Mouse (Mus musculus) cerebellum, adult 11-12 months (tissue): ENCODE measurements around the gene Gmds.

ENCODE experiments used
- DNase-seq: peaks from one replicate; pipeline ENCODE4 v3.0.0; 2022

Gene Gmds

DNA sequence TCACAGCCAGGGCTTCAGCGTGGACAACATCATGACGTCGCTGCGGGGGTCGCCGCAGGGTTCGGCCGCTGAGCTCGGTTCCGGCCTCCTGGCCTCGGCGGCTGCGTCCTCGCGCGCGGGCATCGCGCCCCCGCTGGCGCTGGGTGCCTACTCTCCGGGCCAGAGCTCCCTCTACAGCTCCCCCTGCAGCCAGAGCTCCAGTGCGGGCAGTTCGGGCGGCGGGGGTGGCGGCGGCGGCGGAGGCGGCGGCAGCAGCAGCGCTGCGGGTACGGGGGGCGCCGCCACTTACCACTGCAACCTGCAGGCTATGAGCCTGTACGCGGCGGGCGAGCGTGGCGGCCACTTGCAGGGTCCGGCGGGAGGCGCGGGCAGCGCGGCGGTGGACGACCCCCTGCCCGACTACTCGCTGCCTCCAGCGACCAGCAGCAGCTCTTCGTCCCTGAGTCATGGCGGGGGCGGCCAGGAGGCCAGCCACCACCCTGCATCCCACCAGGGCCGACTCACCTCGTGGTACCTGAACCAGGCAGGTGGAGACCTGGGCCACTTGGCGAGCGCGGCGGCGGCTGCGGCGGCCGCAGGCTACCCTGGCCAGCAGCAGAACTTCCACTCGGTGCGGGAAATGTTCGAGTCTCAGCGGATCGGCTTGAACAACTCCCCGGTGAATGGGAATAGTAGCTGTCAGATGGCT is 530.3 kb downstream of the Gmds start:
- DNase-seq, result peak; percentile 12

DNA sequence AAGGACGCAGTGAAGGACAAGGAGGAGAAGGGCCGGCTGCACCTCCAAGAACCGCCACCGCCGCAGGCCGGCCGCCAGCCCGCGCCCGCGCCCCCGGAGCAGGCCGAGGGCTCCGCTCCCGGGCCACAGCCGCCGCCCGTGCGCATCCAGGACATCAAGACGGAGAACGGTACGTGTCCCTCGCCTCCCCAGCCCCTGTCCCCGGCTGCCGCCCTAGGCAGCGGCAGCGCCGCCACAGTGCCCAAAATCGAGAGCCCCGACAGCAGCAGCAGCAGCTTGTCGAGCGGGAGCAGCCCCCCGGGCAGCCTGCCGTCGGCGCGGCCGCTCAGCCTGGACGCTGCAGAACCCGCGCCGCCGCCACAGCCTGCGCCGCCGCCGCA is 530.8 kb downstream of the Gmds start:
- DNase-seq, result no peak

DNA sequence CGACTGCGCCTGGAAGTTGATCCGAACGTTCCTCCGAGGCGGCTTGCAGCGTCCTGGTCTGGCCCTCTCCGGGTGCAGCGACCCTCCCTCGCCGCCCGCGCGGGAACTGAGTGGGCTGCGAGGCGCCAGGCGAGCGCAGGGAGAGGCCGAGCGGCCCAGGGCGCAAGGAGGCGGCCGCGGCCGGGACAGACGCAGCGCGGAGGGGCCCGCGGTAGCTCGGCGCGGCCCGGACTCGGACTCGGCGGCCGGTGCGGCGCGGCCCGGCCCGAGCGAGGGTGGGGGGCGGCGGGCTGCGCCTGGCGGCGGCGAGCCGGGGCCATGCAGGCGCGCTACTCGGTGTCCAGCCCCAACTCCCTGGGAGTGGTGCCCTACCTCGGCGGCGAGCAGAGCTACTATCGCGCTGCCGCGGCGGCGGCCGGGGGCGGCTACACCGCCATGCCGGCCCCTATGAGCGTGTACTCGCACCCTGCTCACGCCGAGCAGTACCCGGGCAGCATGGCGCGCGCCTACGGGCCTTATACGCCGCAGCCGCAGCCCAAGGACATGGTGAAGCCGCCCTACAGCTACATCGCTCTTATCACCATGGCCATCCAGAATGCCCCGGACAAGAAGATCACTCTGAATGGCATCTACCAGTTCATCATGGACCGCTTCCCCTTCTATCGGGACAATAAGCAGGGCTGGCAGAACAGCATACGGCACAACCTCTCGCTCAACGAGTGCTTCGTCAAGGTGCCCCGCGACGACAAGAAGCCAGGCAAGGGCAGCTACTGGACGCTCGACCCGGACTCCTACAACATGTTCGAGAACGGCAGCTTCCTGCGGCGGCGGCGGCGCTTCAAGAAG is 531.4 kb downstream of the Gmds start:
- DNase-seq, result no peak

DNA sequence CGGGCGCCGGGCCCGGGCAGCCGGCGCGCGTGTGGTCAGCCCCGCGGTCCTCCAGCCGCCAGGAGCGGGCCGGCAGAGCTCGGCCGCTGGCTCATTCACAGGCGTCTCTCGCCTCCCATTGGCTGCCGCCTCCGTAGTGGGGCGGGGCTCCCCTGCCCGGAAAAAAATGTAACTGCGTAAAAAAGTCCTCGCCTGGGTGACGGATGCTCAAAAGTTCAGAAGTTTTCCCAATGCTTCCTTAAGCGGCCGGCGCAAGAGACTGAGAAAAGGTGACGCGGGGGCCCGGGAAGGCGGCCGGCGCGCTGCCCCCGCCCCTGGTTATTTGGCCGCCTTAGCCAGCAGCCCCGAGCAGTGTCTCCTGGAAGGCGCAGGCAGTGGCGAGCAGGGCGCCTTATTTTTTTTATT is 532.1 kb downstream of the Gmds start, which contains the start of gene Foxc1:
Gene Foxc1, plus strand, starts transcription at position 206 of the 405 bp plus-strand sequence.
- DNase-seq, result peak; percentile 24

DNA sequence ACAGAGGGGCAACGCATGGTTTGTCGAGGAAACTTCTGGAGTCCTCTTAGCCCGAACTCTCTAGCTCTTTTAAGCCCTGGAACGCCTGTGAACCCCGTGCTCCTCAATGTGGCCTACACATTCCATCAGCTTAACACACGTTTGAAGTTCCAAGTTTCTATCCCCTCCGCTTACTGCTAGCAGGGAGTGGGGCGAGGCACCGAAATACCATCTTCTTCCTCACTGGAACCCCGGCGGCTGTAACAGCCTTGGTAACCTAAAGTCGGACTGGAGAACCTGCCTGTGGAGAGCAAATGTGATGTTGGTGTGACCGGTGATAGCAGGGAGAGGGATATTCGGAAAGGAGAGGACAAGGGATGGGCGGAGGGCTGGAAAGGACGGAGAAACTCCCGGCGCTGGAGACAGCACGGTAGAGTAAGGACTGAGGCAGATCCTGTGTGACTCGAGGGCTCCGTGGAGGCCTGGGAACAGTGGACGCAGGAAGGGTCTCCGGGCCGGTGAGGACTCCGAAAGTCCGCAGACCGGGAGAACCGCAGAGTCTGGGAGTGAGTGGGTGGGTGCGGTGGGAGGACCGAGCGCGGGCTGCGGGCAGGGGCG is 532.6 kb downstream of the Gmds start:
- DNase-seq, result no peak

DNA sequence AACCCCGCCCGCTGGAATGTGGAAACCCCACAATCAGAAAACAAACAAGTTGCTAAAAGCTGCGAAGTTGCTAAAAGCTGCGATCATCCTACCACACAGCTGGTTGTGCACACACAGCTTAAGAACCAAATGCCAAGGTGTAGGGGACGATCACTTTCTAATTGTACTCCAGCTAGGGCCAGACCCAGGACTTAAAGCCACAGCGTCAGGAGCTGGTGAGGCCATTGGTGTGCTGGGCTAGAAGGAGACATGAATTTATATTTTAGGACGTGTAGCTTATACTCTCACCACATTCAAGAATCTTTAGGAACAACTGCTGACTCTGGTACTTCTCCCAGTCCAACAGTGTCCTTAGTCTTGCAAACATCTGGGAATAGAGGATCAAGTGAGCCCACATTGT is 534.0 kb downstream of the Gmds start:
- no peak for DNase-seq

DNA sequence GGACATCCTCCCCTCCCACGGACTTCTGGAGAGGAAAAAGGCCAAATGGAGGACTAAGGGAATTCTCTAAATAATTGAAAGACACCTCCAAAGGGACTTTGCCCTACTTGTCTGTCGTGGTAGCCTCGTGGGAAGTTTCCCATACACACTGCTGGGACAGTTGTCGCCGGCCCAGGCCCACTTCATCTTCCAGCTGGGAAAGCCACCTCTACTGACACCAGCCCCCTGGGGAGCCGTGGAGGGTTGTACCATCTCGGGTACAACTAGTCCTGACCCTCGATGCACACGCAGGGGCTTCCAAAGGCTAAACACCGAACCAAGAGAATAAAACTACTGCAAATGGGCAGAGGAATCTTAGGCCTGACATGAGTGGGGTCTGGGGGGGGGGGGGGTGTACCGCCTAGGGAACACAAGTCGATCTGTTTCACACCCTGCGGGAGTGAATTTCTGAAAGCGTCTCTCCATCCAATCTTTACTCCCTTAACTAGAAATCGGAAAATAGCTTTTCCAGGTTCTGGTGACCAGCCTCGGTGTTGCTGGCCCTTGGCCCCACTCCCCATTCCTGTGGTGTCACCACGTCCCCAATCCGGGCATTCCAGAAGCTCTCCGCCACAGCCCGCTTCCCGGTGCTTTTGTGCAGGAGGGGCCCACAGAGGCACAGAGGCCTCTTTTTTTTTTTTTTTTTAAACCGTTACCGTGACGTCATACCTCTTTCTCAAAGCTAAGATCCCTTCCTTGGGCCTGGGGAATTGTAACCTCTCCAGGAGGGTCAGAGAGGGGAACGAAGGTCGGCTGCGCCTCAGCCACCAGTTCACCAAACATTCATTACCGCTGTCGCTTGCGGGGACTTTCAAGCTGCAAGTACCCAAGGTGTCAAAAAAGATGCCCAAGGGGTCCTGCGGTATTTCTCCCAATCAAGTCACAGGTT is 535.1 kb downstream of the Gmds start:
- no peak for DNase-seq

DNA sequence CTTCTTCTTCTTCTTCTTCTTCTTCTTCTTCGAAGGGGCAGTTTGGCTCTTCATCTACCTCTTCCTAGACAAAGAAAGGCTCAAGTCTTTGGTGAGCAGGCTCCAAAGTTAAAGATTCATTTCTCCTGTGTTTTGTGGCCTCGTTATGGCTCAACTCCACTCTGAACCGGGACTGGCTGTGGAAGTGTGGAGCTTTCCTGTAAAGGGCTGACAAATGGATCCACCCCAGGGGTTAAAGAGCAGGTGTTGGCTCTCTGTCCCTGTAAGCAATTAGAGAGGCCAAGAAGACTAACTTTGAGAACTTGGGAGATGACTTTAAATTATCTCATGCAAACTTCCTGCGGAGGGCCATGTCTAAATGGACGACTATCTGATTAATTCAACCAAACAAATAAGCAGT is 536.1 kb downstream of the Gmds start:
- no peak for DNase-seq

DNA sequence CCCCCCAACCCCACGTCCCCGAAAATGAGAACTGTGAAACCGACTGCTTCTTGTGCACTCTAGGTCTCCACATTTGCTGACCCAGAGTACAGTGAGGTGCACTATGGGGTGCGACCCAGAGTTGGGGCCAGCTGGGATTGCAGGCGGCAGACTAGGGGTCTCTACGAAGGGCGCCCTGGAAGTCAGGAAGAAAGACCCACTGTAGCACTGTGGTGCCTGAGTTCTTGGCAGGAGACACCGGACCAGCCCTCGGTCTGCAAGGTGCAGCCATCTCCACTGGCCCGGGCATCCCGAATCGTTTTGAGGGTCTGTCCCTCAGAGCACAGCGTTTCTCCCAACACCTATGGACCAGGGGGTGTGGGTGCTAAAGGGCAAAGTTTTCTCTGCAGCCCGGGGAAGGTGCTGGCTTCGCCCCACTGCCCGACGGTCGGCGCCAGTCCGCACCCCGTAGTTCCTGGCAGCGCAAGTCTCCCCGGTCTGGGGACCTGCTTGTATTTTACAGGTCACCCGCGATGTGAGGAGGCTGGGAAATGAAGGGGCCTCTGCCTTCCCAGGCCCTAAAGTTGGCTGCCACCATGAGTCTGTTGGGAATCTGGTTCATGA is 536.7 kb downstream of the Gmds start:
- DNase-seq, result no peak

DNA sequence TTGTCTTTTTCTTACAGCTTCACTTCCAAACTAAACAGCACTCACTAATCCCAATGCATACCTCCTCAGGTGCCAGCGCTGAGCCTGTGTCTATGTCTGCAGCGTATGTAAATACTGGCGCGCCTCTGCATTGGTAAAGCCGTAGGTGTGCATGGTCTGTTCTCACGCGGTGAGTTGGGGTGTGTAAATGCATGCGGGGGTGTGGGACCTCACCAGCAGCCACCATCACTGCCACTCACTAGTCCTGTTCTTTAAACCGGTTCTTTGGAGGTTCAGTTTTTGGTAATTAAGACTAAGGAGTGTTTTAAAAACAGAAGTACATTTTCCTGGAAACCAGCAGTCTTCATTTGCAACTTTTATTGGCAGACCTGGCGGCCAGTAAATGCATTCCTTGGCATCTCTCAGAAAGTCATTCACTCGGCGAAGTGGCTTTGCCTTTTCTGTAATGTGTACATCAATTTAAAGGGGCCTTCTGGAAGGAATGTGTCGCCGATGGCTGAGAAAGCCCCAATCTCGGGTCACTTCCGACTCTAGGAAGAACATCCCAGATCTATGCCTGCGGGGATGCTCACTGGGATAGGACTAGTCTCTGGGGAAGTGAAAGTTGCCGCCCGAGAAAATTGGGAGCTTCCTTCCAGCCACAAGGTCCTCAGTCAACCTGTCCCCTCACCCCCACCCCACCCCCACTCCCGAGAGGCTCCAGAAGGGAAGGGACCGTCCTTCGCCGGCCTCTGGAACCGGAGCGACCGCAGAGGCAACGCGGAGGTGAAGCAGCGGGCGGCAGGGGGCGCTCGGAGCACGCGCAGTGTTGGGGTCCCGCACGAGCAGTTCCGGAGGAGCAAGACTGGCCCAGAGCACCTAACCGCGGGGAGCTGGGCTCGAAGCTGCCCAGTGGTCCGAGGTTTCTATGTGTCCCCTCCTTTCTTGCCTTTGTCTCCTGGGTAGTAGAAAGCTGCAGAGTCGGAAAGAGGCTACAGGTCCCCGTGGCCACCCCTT is 537.7 kb downstream of the Gmds start:
- DNase-seq, result peak; percentile 45

DNA sequence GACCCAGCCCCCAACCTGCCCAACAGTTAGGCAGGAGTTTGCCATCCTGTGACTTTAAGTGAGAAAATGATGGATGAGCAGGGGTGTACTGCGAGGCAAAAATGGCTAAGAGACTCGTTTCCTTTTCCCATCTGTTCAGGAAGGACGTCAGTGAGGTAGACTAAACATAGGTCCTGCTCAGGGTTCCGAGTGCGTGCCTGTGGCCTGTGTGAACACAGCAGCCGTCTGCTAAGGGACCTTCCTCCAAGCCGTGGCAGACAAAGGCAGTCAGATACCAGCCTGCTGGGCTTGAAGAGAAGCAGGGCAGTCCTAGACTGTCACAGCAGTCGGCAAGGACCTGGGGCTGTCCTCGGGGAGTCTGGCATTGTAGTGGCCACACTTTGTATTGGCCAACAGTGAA is 540.5 kb downstream of the Gmds start:
- DNase-seq, result no peak

DNA sequence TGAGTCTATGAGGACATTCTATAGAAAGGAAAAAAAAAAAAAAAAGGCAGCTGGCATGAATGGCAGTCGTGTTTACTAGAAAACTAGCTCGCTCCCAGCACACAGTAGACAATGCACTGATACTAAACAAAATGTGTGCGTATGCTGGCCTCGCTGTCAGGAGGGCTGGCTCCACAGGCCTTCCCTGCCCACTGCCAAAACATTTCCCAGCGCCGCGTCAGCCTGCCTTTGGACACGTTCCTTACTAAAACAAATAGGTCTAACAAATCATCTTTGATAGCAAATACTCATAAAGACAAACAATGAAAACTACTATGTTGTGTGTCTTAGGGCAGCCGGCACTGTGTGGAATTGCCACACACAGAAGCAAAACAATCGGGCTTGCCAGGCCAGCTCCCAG is 541.2 kb downstream of the Gmds start:
- no peak for DNase-seq

DNA sequence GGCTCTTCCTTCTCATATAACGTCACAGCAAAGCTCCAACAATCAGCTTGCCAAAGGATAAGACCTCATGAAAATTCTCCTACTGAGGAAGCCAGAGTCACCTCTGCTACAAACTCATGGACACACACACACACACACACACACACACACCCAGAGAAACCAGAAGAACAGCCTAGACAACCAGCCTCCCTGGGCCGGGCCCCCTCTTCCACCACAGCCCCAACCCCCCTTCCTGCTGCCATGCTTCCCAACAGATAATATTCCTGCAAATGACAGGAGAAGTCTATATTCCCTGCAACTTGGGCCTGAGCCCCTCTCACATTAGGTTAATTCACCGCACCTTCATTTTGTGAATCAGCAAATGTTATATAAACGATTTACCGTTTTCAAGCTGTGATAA is 545.4 kb downstream of the Gmds start:
- DNase-seq, result no peak

DNA sequence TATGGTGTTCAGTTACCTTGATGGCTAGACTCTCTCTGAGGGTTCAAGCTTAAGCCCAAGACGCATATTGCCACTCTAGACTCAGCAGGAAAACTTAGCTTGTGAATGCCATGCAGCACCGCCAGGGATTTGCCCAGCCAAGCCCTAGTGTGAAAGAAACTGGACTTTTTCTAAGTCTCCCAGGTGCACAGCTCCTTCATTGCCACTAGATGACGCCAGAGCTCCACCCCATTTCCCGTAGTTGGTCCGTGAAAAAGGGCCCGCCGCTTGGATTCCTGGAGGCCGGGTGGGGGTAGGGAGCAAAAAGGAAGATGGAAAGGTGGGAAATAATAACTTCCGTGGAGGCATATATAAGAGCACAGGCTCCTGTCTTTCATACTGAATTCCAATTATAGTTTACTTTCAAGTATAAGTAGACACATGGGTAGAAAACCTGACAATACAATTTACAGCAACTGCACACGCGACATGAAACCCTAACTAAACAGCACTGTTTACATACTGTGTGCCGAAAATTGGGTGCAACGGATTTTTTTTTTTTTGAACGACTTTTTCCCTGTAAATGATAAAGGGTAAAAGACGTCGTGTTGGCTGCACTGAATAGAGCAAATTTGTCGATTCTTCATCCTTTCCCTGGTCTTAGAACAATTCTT is 545.9 kb downstream of the Gmds start:
- no peak for DNase-seq

DNA sequence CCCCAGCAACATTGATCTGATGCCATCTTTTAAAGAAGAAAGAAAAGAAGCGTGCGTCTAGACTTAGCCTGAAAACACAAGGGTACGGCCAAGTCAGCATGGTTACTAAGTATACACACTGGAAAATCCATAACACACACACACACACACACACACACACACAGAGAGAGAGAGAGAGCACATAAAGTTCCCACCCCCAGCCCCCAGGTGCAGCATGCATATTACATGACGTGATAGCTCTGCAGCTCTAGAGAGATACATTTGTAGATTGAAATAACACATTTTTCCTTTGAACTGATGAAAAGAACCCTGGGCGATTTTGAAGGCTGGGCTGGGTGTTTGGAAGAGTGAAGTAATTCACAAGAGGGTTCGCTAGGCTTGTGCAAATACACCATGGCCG is 553.8 kb downstream of the Gmds start:
- no peak for DNase-seq

DNA sequence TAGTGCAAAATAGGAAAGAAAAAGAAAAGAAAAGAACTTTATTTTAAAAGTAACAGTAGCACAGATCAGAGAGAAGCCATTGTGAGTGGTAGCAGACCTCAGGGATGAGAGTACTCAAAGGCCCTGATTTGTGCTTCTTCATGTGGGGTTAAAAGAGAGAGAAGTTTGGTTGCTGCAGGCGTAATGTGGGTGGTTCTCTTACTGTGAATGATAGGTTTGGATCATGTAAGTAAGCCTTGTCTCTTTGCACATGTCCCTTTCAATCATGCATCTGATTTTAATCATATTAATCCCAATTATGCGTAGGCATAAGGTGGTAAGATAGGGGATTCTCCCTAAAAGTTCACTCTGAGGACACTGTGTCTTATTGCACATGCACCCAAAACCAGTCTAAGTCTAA is 556.5 kb downstream of the Gmds start:
- DNase-seq, result no peak

DNA sequence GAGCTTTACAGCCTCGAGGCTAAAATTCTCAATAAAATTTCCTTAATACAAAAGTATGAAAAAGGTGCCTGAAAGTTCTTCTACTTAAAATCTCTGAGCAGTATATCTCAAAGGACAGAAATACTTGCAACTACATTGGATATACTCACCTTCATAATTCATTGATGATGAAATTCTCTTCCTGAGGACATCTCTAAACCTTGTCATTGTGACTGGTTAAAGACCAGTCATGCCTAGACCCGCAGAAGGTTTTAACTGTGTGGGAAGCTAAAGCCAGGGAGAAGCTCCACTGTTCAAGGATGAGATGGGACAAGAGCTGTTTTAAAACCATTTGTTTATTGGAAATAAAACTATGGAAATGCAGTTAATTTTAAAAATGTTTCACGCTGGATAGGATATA is 558.2 kb downstream of the Gmds start:
- no peak for DNase-seq

DNA sequence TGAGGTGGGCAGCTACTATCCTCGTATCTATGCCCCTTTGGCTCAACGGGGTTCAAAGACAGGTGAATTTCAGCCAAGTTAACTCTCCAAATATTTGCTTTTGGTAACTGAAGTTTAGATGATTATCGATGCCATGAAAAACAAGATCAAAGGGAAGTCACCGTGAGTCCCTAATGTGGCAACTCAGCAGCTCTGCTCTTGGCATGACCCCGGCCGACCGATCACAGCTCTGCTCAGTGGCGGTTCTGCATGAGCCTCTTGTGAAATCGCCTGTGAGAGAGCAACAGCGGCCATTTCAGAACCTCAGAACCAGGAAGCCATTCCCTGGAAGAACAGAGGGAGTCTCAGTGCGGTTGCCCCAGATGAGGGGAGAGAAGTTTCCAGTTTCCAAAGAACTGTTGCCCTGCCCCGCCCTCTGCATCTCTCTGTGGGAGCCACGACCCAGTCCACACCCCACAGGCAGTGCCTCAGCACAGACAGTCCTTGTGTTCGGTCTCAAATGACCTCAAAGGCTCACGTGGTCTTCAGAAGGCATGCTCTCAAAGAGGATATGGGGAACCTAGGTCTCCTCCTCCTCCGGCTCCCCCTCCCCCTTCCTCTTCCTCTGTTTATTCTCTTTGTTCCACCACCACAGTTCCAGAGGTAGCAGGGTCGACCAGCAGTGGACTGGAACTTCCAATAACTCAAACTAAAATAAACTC is 559.1 kb downstream of the Gmds start:
- no peak for DNase-seq

DNA sequence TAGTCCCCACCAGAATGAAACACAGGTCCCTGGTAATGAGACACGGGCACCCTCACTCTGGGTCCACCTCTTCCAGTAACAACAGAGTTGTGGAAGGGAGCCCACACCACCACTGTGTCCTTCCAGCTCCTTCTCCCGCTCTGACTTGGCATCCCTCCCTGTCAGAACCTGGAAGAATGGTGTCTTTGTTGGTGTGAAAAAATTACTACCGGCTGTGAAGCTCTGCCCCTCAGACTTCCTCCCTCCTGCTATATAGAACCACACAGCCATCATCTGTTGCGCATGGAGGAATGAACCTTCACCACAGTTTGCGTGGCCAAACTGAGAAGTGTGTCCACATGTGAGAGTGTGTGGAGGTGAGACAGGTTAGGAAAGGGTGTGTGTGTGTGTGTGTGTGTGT is 562.8 kb downstream of the Gmds start:
- DNase-seq, result no peak

DNA sequence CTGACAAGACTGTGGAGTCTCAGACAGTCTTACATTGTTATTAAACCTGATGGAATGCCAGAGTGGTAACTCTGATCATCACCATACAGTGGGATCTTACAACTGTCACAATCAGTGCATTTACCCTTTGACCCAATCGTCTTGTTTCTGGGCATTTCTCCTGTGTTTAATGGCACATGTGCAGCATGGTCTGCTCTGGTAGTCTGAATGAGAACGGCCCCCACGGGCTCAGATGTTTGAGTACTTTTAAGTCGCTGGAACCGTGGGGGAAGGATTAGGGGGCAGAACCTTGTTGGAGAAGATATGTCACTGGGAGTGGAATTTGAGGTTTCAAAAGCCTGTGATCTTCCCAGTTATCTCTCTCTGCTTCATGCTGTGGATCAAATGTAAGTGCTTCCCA is 565.7 kb downstream of the Gmds start:
- no peak for DNase-seq
